Mouse (Mus musculus): ENCODE results near the gene Atad3a.

- TF ChIP-seq CTCF (IDR thresholded peaks at IDR 0.05; ENCODE audit: control insufficient read depth, insufficient read depth, insufficient replicate concordance, low read depth, low read length) (no peak), POLR2A (IDR thresholded peaks at IDR 0.05; ENCODE audit: control insufficient read depth, low read depth, low read length) (no peak)
These were observed 55.3 kb downstream of the Atad3a start for GRCm38 (mm10) chr4:155705592-155705929.

Data from testis, adult 2 months (tissue).